Mouse (Mus musculus) liver, embryonic 16.5 days (tissue): ENCODE data around the gene Hdhd5. TPM values are rescaled to one million over a fixed set of nuclear protein-coding genes. Genes with fewer than 3 reads are reported as not detected.
A peak's percentile ranks its signal among the peaks of the same experiment; 100 is the strongest.

Experiments
- ATAC-seq: fragments of 200-750 bp; cut with Nextera tagmentation; 2 replicates; pipeline ENCODE4 v1.8.0; 2017; ENCODE audit warnings: low read depth, mild to moderate bottlenecking, moderate number of reproducible peaks, moderate library complexity
- H3K27ac ChIP-seq: fragments of 300-500 bp; sonication (generic); 2 replicates; pipeline ENCODE4 v1.5.1; 2014; ENCODE audit warnings: mild to moderate bottlenecking, low read length
- H3K27me3 ChIP-seq: fragments of 300-500 bp; sonication (generic); 2 replicates; pipeline ENCODE4 v1.6.1; 2014; ENCODE audit warnings: low read depth, low read length, mixed read lengths; ENCODE audit not compliant: control insufficient read depth, insufficient read depth
- H3K36me3 ChIP-seq: fragments of 300-500 bp; sonication (generic); 2 replicates; pipeline ENCODE4 v1.6.1; 2014; ENCODE audit warnings: mild to moderate bottlenecking; ENCODE audit not compliant: control insufficient read depth, insufficient read depth
- H3K4me1 ChIP-seq: fragments of 300-500 bp; sonication (generic); 2 replicates; pipeline ENCODE4 v1.6.1; 2014; ENCODE audit warnings: low read depth, low read length, mixed read lengths; ENCODE audit not compliant: control insufficient read depth
- H3K4me2 ChIP-seq: fragments of 300-500 bp; sonication (generic); 2 replicates; pipeline ENCODE4 v1.6.1; 2014; ENCODE audit warnings: low read depth, low read length, mixed read lengths
- H3K4me3 ChIP-seq: fragments of 300-500 bp; sonication (generic); 2 replicates; pipeline ENCODE4 v1.5.1; 2014; ENCODE audit warnings: low read depth, mild to moderate bottlenecking, low read length
- H3K9ac ChIP-seq: fragments of 300-500 bp; sonication (generic); 2 replicates; pipeline ENCODE4 v1.6.1; 2014; ENCODE audit warnings: low read depth, low read length
- H3K9me3 ChIP-seq: fragments of 300-500 bp; sonication (generic); replicated peaks from 2 replicates; pipeline ENCODE4 v1.6.1; 2016; ENCODE audit warnings: low read length; ENCODE audit not compliant: control insufficient read depth
- WGBS: fragments of 180-500 bp; shearing (Covaris S2); extraction: QIAGEN DNeasy Blood & Tissue Kit; methylation state at CpG from one replicate; pipeline ENCODE4 v1.1.7; 2014; ENCODE audit not compliant: insufficient replicate concordance; 5-methylcytosine and 5-hydroxymethylcytosine counted together
- polyA plus RNA-seq: library from polyadenylated mRNA; unstranded; fragments of >200 nt; fragmentation: Nextera tagmentation; extraction: Ambion mirVana; gene quantifications from 2 replicates; pipeline ENCODE4 v1.2.1, GENCODE M21; 2015

The Hdhd5 gene
- polyA plus RNA-seq, 1 experiment from 2014 or later: 9.5 TPM

DNA sequence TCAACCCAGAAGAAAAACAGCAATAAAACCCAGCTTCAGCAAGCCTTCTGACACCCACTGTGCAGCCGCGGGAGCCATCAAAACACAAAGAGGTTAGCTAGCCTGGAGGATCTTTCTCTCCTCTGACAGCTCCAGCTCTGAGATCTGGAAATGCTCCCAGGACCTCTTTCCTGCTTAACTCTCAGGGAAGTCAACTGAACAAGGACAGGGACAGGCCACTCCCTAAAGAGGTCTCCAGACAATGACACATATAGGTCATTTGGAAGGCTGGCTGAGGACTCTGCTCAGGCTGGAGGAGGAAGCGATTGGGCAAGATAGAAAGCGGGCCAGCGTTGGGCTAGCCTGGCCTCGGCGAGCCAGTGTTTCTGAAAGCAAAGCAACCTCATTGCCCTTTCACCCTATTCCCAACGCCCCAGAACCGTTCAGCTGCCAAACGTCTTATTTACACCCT, 8.7 kb upstream of the Hdhd5 start:
- Histone ChIP-seq H3K4me1 (peaks cover 10% of the 10 kb centered on the region), H3K9me3 (no peaks in the 10 kb centered on the region), H3K4me3 (no peak overlapping the region), H3K27ac (peak overlapping the region; percentile 50), H3K9ac (no peak overlapping the region), H3K4me2 (0 out of 2 replicates have a peak overlapping the region, but pooled peaks have one; percentile 59), H3K36me3 (no peaks in the 10 kb centered on the region), H3K27me3 (no peaks in the 10 kb centered on the region)
- peak; percentile 37 for ATAC-seq
- 54% methylated on average over 10 of the region's 10 CpGs for WGBS

DNA sequence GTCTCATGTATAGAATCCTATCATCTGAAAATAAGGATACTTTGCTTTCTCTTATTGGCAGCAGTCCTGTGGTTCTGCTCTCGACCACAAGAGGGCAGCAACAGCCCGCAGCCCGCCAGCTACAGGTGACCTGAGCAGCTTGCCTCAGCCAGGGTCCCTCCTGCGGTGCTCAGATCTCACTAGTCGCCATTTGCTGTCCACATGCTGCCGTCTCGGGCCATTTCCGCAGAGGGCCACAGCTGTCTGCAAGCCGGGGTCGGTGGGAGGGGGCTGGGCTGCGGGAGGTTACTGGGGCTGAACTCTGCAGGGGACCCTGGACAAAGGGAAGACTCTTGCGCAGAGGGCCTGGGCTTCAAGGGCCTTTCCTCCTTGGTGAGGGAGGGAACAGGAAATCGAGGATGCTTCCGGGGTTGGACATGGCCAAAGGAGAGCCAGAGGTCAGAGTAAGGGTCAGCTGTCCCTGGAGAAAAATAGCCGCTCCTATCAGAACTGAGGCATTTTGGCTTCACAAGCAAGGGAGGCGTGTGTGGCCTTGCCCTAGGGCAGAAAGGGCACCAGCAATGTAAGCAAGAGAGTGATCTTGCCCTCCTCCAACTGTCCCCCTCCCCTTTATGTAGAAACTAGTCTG, 8.1 kb upstream of the Hdhd5 start:
- Histone ChIP-seq H3K36me3 (no peaks in the 10 kb centered on the region), H3K27ac (peak overlapping the region; percentile 50), H3K9me3 (no peaks in the 10 kb centered on the region), H3K9ac (peak overlapping the region; percentile 47; the same call in 1 of the 2 replicates), H3K4me2 (peak overlapping the region; percentile 59), H3K4me3 (peak overlapping the region; percentile 25), H3K4me1 (peaks cover 10% of the 10 kb centered on the region), H3K27me3 (no peaks in the 10 kb centered on the region)
- ATAC-seq: peak; percentile 81
- WGBS: 13% methylated on average over 16 of the region's 16 CpGs

DNA sequence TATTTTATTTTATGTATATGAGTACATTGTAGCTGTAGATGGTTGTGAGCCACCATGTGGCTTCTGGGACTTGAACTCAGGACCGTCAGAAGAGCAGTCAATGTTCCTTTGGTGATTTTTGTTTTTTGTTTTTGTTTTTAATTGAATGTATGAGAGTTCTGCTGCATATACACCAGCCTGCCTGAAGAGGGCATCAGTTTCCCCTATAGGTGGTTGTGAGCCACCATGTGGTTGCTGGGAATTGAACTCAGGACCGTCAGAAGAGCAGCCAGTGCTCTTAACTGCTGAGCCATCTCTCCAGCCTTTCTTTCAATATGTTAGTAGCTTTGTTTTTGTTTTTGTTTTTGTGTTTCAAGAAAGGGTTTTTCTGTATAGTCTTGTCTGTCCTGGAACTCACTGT, 5.2 kb upstream of the Hdhd5 start:
- no peak for ATAC-seq
- WGBS: 61% methylated on average over 2 of the region's 2 CpGs
- no peak overlapping the region for H3K4me2 ChIP-seq

DNA sequence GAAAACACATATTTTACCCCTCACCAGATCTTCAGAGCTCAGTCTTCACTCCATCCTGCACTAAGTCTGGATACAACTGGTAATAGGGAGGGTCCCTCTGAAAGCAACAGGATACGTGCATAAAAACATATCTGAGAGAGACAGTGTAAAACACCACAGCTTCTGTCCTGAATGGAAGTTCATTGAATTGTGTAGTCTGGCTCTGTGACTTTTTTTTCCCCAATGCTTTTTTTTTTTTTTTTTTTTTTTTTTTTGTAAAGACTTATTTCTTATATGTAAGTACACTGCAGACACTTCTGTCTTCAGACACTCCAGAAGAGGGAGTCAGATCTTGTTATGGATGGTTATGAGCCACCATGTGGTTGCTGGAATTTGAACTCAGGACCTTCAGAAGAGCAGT, 1.5 kb upstream of the Hdhd5 start:
- 70% methylated on average over 1 of the region's 1 CpGs for WGBS
- no peaks in the 10 kb centered on the region for H3K27me3 ChIP-seq
- H3K4me3 ChIP-seq: no peak overlapping the region
- H3K27ac ChIP-seq: no peak overlapping the region
- peaks cover 12% of the 10 kb centered on the region for H3K4me1 ChIP-seq
- H3K4me2 ChIP-seq: no peak overlapping the region
- no peak overlapping the region for H3K9ac ChIP-seq
- ATAC-seq: no peak
- no peaks in the 10 kb centered on the region for H3K36me3 ChIP-seq
- H3K9me3 ChIP-seq: no peaks in the 10 kb centered on the region

More for the DNA sequence above, 5.2 kb upstream of the Hdhd5 start:
- Histone ChIP-seq H3K27ac (no peak overlapping the region), H3K4me1 (peaks cover 13% of the 10 kb centered on the region), H3K9me3 (no peaks in the 10 kb centered on the region), H3K4me3 (no peak overlapping the region), H3K9ac (no peak overlapping the region), H3K36me3 (no peaks in the 10 kb centered on the region), H3K27me3 (no peaks in the 10 kb centered on the region)

DNA sequence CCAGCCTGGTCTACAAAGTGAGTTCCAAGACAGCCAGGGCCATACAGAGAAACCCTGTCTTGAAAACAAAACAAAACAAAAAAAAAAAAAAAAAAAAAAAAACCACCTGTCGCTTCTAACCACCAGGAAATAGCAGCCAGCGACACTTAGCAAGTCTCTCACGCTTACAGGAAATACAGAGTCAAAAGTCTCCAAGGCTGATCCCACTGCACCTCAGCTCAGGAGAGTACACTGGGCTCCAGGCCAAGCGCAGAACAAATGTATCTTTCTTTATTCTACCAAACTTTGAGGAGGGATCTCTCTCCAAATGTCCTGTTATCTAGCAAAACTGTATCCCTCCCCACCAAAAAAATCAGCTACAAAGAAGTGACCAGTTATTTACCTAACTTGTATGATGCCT, 2.0 kb downstream of the Hdhd5 start:
- no peaks in the 10 kb centered on the region for H3K36me3 ChIP-seq
- peaks cover 12% of the 10 kb centered on the region for H3K4me1 ChIP-seq
- H3K4me2 ChIP-seq: no peak overlapping the region
- WGBS: 53% methylated on average over 4 of the region's 4 CpGs
- H3K27me3 ChIP-seq: no peaks in the 10 kb centered on the region
- no peaks in the 10 kb centered on the region for H3K9me3 ChIP-seq
- no peak for ATAC-seq
- no peak overlapping the region for H3K9ac ChIP-seq
- no peak overlapping the region for H3K27ac ChIP-seq
- no peak overlapping the region for H3K4me3 ChIP-seq

- Histone ChIP-seq H3K4me3 (no peak overlapping the region), H3K36me3 (no peaks in the 10 kb centered on the region), H3K27ac (no peak overlapping the region), H3K4me1 (peaks cover 5% of the 10 kb centered on the region; the same call in 1 of the 2 replicates), H3K4me2 (no peak overlapping the region), H3K9ac (no peak overlapping the region), H3K9me3 (no peaks in the 10 kb centered on the region), H3K27me3 (no peaks in the 10 kb centered on the region)
- WGBS: 82% methylated on average over 5 of the region's 5 CpGs
- ATAC-seq: no peak
Measured at GRCm38 (mm10) chr6:120524796-120525195, 6.3 kb downstream of the Hdhd5 start.

DNA sequence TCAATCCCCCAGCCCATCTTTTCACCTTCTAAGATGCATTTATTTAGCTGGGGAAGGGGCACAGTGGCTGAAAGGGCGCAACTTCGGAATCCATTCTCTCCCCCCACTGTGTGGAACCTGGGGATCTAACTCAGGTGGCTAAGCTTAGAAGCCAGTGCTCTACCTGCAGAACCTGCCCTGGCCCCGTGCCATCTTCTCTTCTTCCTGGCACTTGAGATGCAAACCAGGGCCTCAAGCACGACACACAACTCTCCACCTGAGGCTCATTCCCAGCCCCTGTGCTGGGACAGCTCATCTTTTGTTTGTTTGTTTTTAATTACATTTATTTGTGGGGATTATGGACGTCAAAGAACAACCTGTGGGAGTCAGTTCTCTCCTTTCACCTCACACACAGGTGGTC, 11.5 kb downstream of the Hdhd5 start:
- Histone ChIP-seq H3K9me3 (no peaks in the 10 kb centered on the region), H3K36me3 (no peaks in the 10 kb centered on the region), H3K4me1 (peaks cover 23% of the 10 kb centered on the region), H3K9ac (no peak overlapping the region), H3K4me2 (no peak overlapping the region), H3K27ac (no peak overlapping the region), H3K4me3 (no peak overlapping the region), H3K27me3 (no peaks in the 10 kb centered on the region)
- no peak for ATAC-seq
- WGBS: 75% methylated on average over 5 of the region's 5 CpGs

DNA sequence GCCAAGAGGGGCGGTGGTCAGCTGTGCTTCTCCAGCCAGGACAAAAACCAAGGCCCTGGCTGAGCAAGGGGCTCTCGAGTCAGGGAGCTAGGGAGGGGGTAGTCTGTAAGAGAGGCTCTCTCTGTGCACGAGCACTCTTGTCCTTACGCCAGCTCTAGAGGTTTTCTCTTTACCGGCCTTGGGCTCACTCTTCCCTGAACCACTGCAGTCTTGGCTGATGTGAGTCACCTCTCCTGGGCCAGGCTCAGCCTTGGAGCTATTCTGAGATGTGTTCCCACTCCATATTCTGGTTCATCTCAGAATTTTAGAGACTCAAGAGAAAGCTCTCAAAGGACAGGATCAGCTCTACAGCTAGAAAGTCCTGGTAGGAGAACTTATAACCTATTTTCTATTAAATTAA, 13.8 kb downstream of the Hdhd5 start:
- Histone ChIP-seq H3K4me3 (no peak overlapping the region), H3K9me3 (no peaks in the 10 kb centered on the region), H3K9ac (peak overlapping the region; percentile 45; the same call in 1 of the 2 replicates), H3K36me3 (no peaks in the 10 kb centered on the region), H3K4me2 (no peak overlapping the region), H3K4me1 (peaks cover 29% of the 10 kb centered on the region), H3K27ac (peak overlapping the region; percentile 93), H3K27me3 (no peaks in the 10 kb centered on the region)
- WGBS: 75% methylated on average over 5 of the region's 5 CpGs
- ATAC-seq: no peak

DNA sequence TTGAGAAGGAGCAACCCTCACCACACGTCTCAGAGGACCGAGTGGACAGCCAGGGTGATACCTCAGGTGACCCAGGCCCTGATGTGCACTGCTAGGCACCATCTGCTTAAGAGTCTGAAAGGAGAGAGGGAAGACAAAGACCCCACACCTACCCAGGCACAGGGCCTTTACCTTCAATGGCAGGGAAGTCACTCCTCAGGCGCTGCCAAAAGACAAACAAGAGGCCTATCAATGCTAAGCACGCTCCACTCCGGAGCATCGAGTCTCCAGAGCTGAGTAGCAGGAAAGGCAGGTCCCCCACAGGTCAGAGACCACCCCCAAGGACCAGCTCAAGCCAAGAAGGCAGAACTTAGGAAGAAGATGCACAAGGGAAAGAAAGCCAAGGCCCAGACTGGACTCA, 14.2 kb downstream of the Hdhd5 start:
- Histone ChIP-seq H3K4me1 (peaks cover 29% of the 10 kb centered on the region), H3K9me3 (no peaks in the 10 kb centered on the region), H3K27ac (peak overlapping the region; percentile 93), H3K9ac (peak overlapping the region; percentile 45; the same call in 1 of the 2 replicates), H3K36me3 (no peaks in the 10 kb centered on the region), H3K27me3 (no peaks in the 10 kb centered on the region), H3K4me2 (peak overlapping the region; percentile 38), H3K4me3 (0 out of 2 replicates have a peak overlapping the region, but pooled peaks have one; percentile 11)
- WGBS: 30% methylated on average over 6 of the region's 6 CpGs
- peak; percentile 55 for ATAC-seq
